Mouse (Mus musculus) kidney, adult 9 months (tissue): ENCODE measurements around the gene Gm17482.
A peak's percentile ranks its signal among the peaks of the same experiment; 100 is the strongest.

Experiments used
- DNase-seq: peaks from one replicate; pipeline ENCODE4 v3.0.0; 2022

The Gm17482 gene

DNA sequence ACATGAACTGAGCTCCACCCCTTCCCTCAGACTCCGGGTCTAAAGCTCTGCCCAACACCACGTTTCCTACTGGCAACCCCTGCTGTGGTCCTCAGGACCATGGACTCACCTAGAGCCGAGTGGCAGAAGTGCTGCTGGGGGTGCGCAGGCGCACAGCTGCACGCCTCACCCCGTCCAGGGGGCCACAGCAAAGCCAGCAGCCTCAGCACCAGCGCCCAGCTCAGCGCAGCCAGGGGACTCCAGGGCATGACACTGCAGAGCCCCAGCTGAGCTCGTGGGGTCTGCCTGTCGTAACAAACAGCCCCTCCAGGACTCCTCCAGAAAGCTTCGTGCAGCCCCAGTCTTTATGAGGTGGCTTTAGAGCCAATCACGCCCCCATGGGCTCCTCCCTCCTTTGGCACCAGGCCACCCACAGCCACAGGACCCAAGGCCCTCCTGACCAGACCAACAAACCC is 24.4 kb downstream of the Gm17482 start:
- no peak for DNase-seq

DNA sequence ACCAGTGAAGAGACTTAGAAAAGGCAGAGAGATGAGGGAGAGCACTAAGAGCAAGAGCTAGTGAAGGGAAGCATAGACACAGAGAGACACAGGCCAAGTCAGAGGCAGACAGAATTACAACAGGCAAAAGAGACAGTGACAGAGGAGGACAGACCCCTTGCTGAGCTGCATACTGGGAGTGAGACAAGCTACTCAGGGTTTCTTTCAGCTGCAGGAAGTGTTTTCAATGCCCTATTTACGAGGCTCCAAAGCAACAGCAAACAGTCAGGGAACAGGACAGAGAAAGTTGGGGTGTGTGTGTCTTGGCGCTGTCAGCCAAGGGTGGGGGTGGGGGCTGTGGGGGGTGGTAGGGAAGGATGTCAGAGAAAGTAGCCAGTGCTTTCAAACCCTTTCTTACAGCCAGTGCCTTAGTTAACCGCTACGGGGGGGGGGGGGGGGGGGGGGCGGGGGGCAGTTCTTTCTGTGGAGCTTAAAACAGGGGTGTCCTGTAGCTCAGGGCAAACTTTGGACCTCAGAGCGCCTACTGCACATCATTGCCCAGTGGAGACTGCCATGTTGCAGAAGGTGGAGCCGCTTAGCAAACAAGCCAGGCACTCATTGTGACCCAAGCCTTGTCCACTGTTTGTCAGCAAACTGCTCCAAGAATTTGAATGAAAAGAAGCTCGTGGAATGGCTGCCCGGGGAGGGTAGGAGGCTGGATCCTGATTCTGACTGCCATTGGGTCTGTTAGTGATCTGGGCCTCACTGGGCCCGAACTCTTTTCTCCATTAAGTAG is 25.1 kb downstream of the Gm17482 start, which contains the start of gene Timp4:
TSS of gene Timp4 (minus strand) at position 107 of the 775 bp plus-strand sequence.
- no peak for DNase-seq

DNA sequence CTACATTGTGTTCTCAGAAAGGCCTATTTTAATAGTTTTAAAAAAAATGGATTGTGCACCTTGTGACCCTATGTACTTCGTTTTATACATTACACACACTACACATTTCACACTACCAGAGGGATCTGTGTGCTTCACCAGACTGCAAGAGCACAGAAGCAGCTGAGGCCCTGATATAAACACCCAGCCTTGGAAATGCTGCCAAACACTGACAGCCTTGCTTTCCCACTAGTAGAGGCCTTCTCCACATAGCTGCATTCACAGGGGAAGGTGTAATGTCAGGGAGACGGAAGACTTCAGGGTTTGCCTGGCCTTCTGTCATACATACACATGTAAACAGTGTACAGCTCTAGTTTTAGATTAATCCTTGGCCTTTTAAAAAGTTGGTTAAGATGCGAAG is 28.0 kb downstream of the Gm17482 start:
- no peak for DNase-seq

DNA sequence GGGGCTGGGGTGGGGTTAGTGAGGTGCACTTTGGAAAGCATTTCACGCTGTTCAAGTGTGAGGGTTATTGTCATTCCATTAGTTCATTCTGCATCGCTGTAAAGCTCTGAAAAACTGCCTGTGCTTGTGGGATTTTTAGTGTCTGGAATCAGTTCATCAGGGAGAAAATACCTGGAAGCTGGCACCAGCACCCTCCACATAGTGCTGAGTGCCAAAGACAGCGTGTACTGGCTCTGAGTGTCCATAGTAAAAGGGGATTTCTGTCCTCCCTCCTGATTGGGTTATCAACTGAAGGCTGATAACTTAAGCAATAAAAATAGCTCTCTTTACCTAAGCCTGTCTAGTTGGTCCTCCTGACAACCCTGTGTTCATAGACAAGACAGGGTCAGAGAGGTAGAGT is 33.4 kb downstream of the Gm17482 start:
- no peak for DNase-seq

DNA sequence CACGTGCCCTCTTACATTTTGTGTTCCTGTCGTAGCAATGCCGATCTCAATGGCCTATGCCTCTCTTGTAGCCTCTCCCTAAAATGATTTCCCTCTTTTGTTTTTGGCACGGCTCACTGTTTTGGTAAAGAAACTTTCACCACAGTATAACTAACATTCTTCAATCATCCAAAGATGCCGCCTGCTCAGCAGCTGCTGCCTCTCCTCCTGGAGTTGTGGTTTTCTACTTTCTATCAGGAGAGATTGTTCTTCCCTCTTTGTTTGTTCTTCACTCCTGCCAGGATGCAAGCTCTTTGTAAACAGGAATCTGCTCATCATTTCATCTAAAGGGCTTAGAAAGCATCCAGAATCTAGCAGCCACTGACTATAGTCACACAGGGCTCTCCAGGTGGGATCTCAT is 39.6 kb downstream of the Gm17482 start:
- no peak for DNase-seq

DNA sequence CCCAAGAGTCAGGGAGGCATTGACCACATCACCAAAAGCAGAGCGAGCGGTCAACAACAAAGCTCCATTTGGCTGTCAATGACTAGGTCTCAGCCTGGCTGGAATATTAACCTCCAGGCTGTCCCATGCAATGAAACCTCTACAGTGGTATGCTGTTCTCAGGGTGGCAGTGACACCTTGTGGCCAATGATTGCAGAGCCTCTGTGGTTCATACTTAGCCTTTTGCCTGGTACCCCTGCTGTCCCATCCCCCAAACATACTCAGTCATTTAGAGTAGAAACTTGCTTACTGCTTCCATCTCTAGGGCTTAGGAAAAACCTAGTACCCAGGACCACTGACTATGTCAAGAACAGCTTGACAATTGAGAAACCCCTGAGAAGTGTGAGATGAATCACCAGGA is 40.8 kb downstream of the Gm17482 start:
- peak; percentile 80 for DNase-seq

DNA sequence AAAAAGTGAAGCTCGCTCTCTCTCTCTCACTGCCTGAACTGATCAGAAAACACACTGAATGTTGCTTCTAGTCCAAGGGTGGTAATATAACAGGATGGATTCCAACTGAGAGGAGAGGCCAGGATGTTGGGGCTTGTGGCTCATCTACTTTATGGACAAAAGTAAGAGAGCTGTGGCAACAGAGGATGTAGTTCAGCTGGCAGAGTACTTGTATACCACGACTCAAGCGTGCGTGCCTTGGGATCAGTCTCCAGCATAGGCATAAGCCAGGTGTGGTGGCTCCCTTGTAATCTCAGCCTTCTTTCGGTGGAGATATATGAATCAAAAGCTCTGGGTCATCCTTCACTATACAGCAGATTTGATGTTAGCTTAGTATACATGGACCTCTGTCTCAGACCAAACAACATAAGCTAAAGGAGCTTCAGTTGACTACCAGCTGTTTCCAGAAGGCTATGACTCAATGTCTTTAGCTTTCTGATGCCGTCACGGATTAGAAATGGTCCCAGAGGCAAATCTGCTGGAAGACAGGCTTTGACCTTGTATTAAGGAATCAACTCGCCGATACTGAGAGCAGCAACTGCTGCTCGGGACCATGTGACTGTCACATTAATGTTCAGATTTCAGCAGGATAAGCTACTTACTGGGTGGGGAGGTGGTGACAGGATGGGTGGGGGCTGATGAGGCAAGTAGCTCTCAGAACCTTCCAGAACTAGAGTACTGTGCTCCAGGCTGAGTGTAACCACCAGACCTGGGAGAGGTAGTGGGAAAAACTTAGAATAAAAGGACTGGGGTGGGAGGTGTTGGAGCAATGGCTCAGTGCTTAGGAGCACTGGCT is 41.6 kb downstream of the Gm17482 start:
- no peak for DNase-seq

DNA sequence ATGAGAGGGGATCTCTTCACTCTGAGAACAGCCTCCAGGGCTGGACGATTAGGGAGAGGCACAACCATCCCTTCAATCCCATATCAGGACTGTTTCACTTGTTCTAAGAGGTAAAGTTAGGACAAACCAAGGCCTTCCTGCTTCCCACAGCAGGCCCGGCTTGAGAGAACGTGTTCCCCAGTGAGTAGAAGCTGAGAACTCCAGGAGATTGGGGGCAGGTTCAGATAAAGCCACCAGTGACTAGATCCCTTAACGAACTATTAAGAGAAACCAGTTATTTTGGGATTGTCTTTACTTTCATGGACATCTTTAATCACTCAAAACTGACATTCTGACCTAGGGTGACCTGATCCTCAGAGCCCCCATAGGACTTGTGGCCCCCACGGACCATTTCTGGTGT is 42.4 kb downstream of the Gm17482 start:
- DNase-seq, result no peak

DNA sequence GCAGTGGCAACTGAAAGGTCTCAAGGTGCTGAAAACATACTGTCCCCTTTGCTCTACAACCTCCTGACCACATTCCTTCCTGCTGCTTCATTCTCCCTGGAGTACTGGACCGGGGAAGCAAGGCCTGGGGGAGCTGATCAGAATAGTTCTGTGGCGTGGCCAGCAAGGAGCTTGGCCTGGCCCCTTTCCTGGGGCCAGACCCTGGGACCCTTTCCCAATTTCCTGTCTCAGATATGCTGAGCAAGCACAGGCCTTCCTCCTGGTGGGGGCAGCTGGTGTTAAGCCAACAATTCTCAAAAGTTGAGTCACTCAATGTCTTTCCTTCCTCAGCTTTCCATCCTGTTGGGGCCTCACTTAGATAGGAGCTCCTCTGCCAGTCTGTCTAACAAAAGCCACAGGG is 42.9 kb downstream of the Gm17482 start:
- DNase-seq, result no peak

DNA sequence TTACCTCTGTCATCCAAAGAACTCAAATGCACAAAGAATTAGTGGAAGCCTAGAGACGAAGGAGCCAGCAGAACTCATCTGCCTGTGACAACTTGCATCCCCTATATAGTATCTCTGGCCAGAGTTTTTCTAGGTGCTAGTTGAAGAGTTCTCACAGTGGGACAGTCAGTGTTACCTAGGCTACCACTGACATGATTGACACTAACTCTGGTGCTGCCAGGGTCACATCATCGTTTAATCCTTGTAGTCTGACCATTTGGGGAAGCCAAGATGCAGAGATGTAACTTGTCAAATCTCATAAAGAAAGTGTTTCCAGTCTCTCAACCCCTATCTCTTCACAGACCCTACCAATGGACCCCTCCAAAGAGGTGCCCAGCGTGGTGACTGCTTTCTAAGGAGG is 44.2 kb downstream of the Gm17482 start:
- DNase-seq, result no peak

DNA sequence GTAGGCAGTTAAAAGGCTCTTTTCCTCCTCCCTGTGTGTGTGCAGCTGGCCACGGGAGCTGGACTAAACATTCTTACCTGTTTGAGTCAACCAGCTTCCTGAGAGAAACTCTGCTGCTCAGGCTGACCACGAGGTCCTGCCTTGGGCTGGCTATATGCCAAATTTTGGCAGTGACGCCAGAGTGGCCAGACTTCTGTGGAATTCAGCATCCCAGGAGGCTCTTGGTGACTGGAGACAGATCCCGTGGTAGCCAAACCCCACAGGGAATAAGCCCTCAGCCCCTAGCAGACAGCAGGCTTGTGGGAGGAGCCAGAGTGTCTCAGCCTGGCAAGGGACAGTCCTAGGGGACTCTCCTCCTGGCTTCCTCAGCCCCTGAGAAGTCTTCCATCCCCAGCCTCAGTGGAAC is 44.7 kb downstream of the Gm17482 start:
- DNase-seq, result peak; percentile 55

DNA sequence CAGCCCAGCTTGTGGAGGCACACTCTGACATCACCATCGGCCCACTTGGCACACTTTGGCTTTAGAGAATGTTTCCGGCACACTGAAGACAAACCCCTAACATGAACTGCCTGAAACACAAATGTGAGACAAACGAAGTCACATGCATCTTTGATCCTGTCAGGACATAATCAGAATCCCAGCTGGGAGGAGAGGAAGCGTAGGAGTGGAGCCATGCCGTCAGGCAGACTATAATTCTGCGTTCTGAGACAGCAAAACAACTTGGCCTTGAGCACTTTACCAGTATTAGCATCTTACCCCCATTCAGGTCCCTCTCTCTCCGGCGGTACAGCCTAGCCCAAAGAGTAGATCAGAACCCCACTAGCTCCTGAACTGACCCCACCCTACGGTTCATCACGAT is 46.2 kb downstream of the Gm17482 start:
- no peak for DNase-seq

DNA sequence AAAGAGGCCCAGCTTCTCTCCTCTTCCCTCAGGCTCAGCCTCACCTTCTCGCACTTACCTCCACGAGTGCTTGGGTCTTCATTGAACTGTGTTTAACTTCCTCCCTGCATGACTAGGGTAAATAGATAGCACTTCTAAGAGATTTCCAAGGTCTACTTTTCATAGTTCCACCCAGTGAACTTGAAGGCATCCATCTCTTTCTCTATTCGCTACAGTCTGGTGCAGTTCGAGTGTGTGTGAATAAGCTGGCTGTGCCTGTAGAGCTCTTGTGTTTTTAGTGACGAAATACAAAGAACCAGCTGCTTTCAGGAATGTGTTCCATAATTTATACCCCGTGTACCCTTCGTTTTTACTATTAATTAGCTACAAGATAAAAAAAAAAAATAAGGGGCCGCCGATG is 47.6 kb downstream of the Gm17482 start:
- no peak for DNase-seq

DNA sequence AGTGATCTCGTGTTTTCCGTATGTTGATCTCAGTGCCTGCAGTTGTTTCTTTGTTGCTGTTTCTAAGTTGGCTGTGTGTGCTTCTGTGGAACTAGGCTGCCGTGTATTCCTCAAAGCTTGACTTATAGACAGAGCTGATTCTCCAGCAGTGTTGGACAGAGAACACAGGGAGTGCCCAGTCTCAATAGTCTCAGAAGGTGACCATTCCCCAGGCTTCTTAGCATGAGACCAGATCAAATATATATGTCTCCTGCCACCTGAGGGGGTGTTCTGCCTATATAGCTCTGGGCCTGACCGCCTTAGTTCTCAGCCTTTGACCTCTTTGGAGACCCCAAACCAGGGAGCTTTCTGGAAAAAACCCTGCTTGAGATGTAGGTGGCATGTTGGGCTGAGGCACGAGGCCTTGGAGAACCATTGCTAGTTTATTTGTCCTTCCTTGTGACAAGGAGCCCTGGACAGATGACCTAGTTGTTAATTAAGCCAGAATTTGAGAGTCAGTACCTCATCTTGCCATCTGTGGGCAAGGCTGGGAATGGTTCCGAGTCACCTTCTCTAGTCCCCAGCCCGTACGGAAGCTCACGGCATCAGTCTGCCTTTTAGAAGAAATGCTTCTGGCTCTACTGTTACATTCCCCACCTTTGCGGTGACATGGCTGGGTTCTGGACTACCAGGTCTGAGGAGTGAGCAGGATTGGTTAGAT is 48.1 kb downstream of the Gm17482 start:
- DNase-seq, result no peak

DNA sequence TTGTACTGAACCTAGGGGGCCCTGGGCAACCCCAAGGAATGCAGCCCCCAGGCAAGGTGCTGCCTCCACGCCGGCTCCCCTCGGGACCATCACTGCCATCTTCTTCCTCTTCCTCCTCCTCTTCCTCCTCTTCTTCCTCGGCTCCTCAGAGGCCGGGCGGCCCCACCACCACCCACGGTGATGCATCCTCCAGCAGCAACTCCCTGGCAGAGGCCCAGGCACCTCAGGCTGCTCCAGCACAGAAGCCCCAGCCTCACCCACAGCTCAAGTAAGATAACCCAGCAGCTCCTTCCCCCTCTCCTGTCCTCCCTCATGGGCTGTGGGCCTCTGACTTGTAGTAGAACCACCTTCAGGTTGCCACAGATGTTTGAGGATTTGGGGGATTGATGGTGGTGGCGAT is 50.9 kb downstream of the Gm17482 start:
- no peak for DNase-seq

DNA sequence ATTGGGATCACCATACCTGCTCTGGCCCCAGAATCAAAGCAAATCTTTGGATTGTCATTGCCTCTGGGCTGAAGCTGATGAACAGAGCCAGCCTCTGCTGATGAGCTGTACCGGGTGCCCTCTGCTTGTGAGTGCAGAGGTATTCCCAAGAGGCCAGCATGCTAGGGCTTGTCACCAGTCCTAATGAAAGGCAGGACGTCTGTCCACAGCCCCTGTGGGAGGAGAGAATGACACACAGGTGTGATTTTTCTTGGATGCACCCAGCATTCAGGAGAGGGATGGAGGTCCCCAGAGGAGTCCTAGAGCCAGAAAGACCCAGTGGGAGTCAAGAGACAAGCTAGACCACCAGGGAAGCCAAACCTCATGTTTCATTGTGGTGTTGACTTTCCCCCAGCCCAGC is 52.5 kb downstream of the Gm17482 start:
- DNase-seq, result no peak

DNA sequence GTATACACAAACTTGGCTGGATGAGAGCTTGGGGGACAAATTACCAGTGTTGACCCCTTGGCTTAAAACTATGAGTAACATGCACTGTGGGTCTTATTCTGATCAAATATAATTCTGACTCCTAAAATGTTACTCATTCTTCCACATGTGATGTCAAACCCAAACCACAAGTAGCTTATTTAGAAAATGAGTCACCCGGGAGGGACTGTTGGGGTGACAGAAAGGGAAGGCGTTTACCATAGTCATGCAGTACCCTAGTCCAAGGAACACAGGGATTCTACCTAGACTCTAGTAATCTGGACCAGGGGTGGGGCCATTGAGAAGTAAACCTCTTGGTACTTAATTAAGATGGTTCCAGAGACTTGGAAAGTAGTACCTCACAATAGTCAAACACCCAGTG is 57.0 kb downstream of the Gm17482 start:
- DNase-seq, result no peak

DNA sequence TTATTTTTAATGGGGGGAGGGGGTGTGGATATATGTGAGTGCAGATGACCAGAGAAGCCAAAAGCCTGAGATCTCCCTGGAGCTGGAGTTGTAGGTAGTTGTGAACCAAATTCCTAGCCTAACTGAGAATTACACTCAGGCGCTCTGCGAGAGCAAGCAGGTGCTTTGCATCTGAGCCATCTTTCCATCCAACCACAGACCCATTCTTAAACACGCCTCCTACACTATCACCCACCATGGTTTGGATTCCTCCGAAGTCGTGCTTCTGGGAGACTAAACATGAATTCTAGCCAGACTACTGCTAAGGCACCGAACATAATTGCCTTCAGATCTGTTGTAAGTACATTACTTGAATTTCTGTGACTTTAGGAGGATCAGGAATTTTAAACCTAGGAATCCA is 59.3 kb downstream of the Gm17482 start:
- DNase-seq, result no peak

DNA sequence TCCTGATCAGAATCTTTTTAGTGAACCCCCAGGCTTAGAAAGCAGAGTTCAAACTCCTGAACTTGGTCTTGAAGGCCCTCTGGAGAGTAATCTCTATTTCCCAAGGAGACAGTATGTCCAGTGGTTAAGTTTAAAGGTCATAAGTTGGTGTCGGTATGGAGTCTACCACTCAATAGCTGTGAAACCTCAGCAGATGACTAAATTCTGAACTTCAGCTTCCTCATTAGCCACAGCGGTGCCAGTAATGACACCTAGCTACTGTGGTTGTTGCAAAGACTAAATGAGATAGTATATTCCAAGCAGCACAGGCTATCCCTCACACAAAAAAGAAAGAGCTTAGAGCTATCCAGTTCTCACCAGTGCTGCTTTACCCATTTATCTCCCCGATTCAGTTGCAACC is 61.1 kb downstream of the Gm17482 start:
- no peak for DNase-seq

DNA sequence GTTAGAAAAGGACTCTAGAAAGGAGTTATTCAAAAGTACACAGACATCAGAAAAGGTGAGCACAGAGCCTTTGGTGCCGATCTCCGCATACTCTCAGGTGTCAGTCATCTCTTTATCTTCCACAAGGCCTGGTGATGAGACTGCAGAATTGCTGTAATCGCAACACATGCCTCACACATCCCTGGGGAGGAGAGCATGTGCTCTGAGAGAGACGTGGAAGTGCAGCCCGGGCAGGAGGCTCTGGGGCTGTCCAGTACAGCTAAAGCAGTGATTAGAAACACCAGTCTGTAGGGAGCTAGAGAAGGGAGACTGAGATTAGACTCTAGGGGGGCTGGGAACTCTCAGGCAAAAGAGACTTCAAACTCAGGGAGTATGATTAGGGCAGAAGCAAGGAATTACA is 63.4 kb downstream of the Gm17482 start:
- no peak for DNase-seq

DNA sequence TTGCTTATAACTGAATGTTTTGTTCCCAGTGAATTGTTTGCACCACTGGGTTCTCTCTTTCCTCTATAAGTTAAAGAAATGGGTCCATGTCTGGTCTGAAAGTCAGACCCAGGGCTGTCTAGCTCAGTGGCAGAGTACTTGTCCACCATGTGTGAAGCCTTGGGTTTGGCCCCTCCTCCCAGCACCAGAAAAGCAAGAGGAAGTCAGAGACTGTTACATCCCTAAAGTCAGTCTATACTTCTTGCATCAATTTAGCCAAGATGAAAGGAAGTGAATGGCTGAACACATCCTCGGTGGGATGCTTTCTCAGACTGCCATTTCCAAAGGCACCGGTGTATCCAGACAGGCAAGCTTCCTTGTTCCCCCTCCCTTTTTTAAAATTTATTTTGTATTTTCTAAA is 63.9 kb downstream of the Gm17482 start:
- no peak for DNase-seq

DNA sequence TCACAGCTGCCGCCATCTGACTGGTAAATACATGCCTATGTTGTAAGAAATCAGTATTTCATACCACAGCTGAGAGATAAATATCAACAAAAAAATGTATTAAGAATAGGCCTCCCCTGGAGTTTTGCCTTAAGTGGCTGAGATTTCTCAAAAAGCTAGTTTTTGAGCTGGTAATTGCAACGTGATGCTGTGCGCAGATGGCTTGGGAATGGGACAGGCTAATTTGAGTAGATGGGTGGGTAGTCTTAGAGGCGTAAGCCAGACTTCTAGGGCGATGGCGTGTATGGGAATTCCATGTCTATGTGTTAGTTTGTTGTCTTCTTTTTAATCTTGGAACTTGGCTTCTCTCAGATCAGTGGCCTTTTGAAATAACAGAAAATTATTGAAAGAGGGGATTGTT is 64.7 kb downstream of the Gm17482 start:
- no peak for DNase-seq

DNA sequence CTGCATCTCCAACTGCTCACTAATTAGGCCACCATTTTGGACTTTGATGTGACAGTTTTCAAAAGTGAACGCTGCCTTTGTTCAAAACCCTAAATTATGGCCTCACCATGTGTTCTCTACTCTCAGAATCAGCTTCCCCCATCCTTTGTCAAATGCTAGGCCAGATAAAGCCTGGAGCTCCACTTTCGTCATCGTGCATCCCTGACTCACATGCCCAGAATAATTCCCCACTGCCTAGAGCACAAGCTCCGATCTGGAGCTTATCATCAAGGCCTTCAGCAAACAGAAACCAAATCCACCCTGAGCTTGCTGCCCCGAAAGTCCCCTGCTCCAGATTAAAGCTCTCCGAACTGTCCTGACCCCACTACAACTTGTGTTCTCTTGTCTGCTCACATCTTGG is 65.5 kb downstream of the Gm17482 start:
- DNase-seq, result no peak

DNA sequence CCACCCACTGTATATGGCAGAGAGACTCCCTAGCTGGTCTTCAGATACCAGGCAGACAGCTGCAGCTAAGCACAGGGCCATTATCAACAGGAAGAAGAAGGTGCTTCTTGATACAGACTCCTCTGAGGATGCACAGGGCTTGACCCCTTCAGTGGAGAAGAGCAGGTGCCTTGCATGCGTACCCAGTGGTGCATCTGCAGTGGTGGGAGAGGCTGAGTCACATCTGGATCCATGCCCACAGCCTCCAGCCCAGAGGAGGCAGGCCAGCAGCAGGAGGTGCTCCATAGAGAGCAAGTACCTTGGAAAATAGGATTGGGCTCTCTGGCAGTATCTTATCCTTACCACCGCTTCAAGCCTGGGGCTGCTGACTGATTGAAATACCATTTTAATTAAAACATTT is 66.7 kb downstream of the Gm17482 start:
- no peak for DNase-seq
